Mouse (Mus musculus) myocyte (in vitro differentiated cells): ENCODE measurements around the gene Ercc2. TPM values are rescaled to one million over a fixed set of nuclear protein-coding genes. Genes with fewer than 3 reads are reported as not detected.

Experiments used
- H3K27me3 ChIP-seq: one replicate; pipeline ENCODE4 v1.6.1; 2011; ENCODE audit not compliant: control insufficient read depth, insufficient read depth, insufficient read length
- H3K36me3 ChIP-seq: one replicate; pipeline ENCODE4 v1.6.1; 2011; ENCODE audit not compliant: control insufficient read depth, insufficient read depth
- H3K4me2 ChIP-seq: one replicate; pipeline ENCODE4 v1.6.1; 2011; ENCODE audit warnings: low read depth, control low read depth
- H3K4me3 ChIP-seq: one replicate; pipeline ENCODE4 v1.5.1; 2011; ENCODE audit warnings: mild to moderate bottlenecking, control low read depth, moderate library complexity
- H3K79me2 ChIP-seq: one replicate; pipeline ENCODE4 v1.6.1; 2011; ENCODE audit not compliant: control insufficient read depth, insufficient read depth
- H3ac ChIP-seq: one replicate; pipeline ENCODE4 v1.6.1; 2011; ENCODE audit not compliant: control insufficient read depth, insufficient read length
- CEBPB ChIP-seq: IDR thresholded peaks from 2 replicates; pipeline ENCODE4 v1.6.1; 2011; ENCODE audit warnings: mild to moderate bottlenecking, moderate library complexity; ENCODE audit not compliant: poor library complexity, insufficient read depth, severe bottlenecking
- E2F4 ChIP-seq: IDR thresholded peaks from one replicate; pipeline ENCODE4 v1.6.1; 2011; ENCODE audit warnings: mild to moderate bottlenecking, control low read depth, moderate library complexity; ENCODE audit not compliant: insufficient read depth
- MAX ChIP-seq: IDR thresholded peaks from one replicate; pipeline ENCODE4 v1.6.1; 2011; ENCODE audit warnings: low read depth, mild to moderate bottlenecking, control low read depth
- MYOD1 ChIP-seq, 3 experiments: IDR thresholded peaks; one replicate each; pipeline ENCODE4 v1.6.1; 2011; ENCODE audit warnings: control low read depth in 2 of 3, low read depth in 2 of 3, mild to moderate bottlenecking in 2 of 3, moderate library complexity in 1 of 3; ENCODE audit not compliant: insufficient read length in 2 of 3, control insufficient read depth in 1 of 3
- MYOG ChIP-seq, 3 experiments: IDR thresholded peaks; one replicate each; pipeline ENCODE4 v1.6.1; 2011; ENCODE audit warnings: control low read depth in 2 of 3, low read depth in 2 of 3, mild to moderate bottlenecking in 2 of 3; ENCODE audit not compliant: insufficient read length in 2 of 3, control insufficient read depth in 1 of 3, insufficient read depth in 1 of 3
- POLR2A ChIP-seq: IDR thresholded peaks from one replicate; pipeline ENCODE4 v1.6.1; 2011; ENCODE audit warnings: low read depth, mild to moderate bottlenecking, control low read depth, moderate library complexity; ENCODE audit not compliant: insufficient read length
- POLR2AphosphoS2 ChIP-seq: IDR thresholded peaks from one replicate; pipeline ENCODE4 v1.6.1; 2011; ENCODE audit warnings: low read depth, control low read depth; ENCODE audit not compliant: insufficient read length
- REST ChIP-seq: IDR thresholded peaks from one replicate; pipeline ENCODE4 v1.6.1; 2011; ENCODE audit warnings: mild to moderate bottlenecking, control low read depth, moderate library complexity; ENCODE audit not compliant: insufficient read depth, insufficient read length
- SRF ChIP-seq: IDR thresholded peaks from one replicate; pipeline ENCODE4 v1.6.1; 2011; ENCODE audit warnings: low read depth; ENCODE audit not compliant: control insufficient read depth, insufficient read length
- TCF12 ChIP-seq: IDR thresholded peaks from one replicate; pipeline ENCODE4 v1.6.1; 2011; ENCODE audit warnings: mild to moderate bottlenecking, control low read depth; ENCODE audit not compliant: poor library complexity, insufficient read depth, severe bottlenecking
- TCF3 ChIP-seq: IDR thresholded peaks from one replicate; pipeline ENCODE4 v1.6.1; 2011; ENCODE audit warnings: low read depth, control low read depth; ENCODE audit not compliant: insufficient read length
- USF1 ChIP-seq: IDR thresholded peaks from one replicate; pipeline ENCODE4 v1.6.1; 2011; ENCODE audit warnings: low read depth, mild to moderate bottlenecking, control low read depth, moderate library complexity
- polyA plus RNA-seq: library from polyadenylated mRNA; unstranded; fragments of >200 nt; fragmentation: generic; extraction: Trizol; gene quantifications from one replicate; pipeline ENCODE4 v1.2.1, GENCODE M21; 2012; ENCODE audit warnings: missing spikeins

Gene Ercc2
- polyA plus RNA-seq, 1 experiment: 11.5 TPM

DNA sequence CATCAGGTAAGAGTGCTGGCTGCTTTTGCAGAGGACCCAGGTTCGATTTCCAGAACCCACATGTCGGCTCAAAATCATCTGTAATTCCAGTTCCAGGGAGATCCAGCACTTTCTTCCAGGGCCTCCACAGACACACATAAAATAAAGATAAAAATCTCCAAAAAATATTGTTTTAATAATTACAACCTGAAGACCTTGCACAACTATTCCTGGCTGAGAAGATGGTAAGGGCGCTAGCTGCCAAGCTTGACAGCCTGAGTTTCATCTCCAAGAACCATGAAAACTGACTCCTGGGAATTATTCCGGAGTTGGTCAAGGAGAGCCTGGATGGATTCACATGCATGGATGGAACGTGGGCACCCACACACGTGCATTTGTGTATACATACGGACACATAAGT, 22.7 kb downstream of the Ercc2 start, which contains the start of gene Ckm:
TSS of gene Ckm (plus strand) at position 301 of the 400 bp plus-strand sequence.
- Histone ChIP-seq H3K4me2 (peak within 1 kb of the TSS; percentile 62), H3K4me3 (no peak within 1 kb of the TSS), H3K79me2 (no peaks in the 10 kb centered on the region), H3ac (no peak within 1 kb of the TSS), H3K27me3 (peaks cover 17% of the 10 kb centered on the region), H3K36me3 (no peaks in the 10 kb centered on the region)
- TF ChIP-seq SRF (no peak), MAX (no peak), E2F4 (no peak), TCF12 (no peak), MYOD1 (IDR thresholded peaks at IDR 0.05; ENCODE audit: control insufficient read depth in 1 of 3, insufficient read length in 2 of 3, low read depth in 2 of 3) (no peak), CEBPB (no peak), MYOG (IDR thresholded peaks at IDR 0.05; ENCODE audit: control insufficient read depth in 1 of 3, insufficient read depth in 1 of 3, insufficient read length in 2 of 3, low read depth in 2 of 3) (no peak), USF1 (no peak), POLR2AphosphoS2 (no peak), REST (no peak), TCF3 (no peak), POLR2A (no peak)

GRCm38 (mm10) chr7:19405417-19405816, 23.6 kb downstream of the Ercc2 start:
- Histone ChIP-seq H3K27me3 (peaks cover 17% of the 10 kb centered on the region), H3K79me2 (no peaks in the 10 kb centered on the region), H3K36me3 (no peaks in the 10 kb centered on the region), H3ac (no peak overlapping the region), H3K4me3 (no peak overlapping the region), H3K4me2 (peak overlapping the region; percentile 62)
- no peak for TF ChIP-seq TCF3
- TF ChIP-seq E2F4: no peak
- no peak for TF ChIP-seq MYOD1 (IDR thresholded peaks at IDR 0.05; ENCODE audit: control insufficient read depth in 1 of 3, insufficient read length in 2 of 3, low read depth in 2 of 3)
- no peak for TF ChIP-seq SRF
- TF ChIP-seq MYOG (IDR thresholded peaks at IDR 0.05; ENCODE audit: control insufficient read depth in 1 of 3, insufficient read depth in 1 of 3, insufficient read length in 2 of 3, low read depth in 2 of 3): no peak
- no peak for TF ChIP-seq MAX
- no peak for TF ChIP-seq CEBPB
- no peak for TF ChIP-seq REST
- no peak for TF ChIP-seq POLR2AphosphoS2
- TF ChIP-seq POLR2A: no peak
- TF ChIP-seq TCF12: no peak
- TF ChIP-seq USF1: no peak

DNA sequence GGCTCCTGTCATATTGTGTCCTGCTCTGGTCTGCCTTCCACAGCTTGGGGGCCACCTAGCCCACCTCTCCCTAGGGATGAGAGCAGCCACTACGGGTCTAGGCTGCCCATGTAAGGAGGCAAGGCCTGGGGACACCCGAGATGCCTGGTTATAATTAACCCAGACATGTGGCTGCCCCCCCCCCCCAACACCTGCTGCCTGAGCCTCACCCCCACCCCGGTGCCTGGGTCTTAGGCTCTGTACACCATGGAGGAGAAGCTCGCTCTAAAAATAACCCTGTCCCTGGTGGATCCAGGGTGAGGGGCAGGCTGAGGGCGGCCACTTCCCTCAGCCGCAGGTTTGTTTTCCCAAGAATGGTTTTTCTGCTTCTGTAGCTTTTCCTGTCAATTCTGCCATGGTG, 27.9 kb downstream of the Ercc2 start:
- H3K4me3 ChIP-seq: peak overlapping the region; percentile 37
- H3K27me3 ChIP-seq: no peaks in the 10 kb centered on the region
- H3ac ChIP-seq: no peak overlapping the region
- H3K79me2 ChIP-seq: no peaks in the 10 kb centered on the region
- H3K4me2 ChIP-seq: peak overlapping the region; percentile 67
- TF ChIP-seq POLR2A (no peak), MYOG (IDR thresholded peaks at IDR 0.05; ENCODE audit: control insufficient read depth in 1 of 3, insufficient read depth in 1 of 3, insufficient read length in 2 of 3, low read depth in 2 of 3) (peak in 2 of 3 experiments; percentile 48 to 75), TCF12 (no peak), MYOD1 (IDR thresholded peaks at IDR 0.05; ENCODE audit: control insufficient read depth in 1 of 3, insufficient read length in 2 of 3, low read depth in 2 of 3) (peak; percentile 0 to 83 (median 28))
- H3K36me3 ChIP-seq: no peaks in the 10 kb centered on the region

- no peaks in the 10 kb centered on the region for H3K79me2 ChIP-seq
- no peaks in the 10 kb centered on the region for H3K27me3 ChIP-seq
- no peaks in the 10 kb centered on the region for H3K36me3 ChIP-seq
- H3K4me2 ChIP-seq: peak overlapping the region; percentile 67
- H3K4me3 ChIP-seq: peak overlapping the region; percentile 37
- H3ac ChIP-seq: no peak overlapping the region
- TF ChIP-seq POLR2AphosphoS2: peak; percentile 50
- TF ChIP-seq SRF: peak; percentile 94
- no peak for TF ChIP-seq TCF3
- peak in 2 of 3 experiments; percentile 33 to 74 for TF ChIP-seq MYOD1 (IDR thresholded peaks at IDR 0.05; ENCODE audit: control insufficient read depth in 1 of 3, insufficient read length in 2 of 3, low read depth in 2 of 3)
- TF ChIP-seq POLR2A: peak; percentile 59
- peak in 2 of 3 experiments; percentile 62 to 69 for TF ChIP-seq MYOG (IDR thresholded peaks at IDR 0.05; ENCODE audit: control insufficient read depth in 1 of 3, insufficient read depth in 1 of 3, insufficient read length in 2 of 3, low read depth in 2 of 3)
Observed at GRCm38 (mm10) chr7:19410766-19411344, 29.0 kb downstream of the Ercc2 start.

DNA sequence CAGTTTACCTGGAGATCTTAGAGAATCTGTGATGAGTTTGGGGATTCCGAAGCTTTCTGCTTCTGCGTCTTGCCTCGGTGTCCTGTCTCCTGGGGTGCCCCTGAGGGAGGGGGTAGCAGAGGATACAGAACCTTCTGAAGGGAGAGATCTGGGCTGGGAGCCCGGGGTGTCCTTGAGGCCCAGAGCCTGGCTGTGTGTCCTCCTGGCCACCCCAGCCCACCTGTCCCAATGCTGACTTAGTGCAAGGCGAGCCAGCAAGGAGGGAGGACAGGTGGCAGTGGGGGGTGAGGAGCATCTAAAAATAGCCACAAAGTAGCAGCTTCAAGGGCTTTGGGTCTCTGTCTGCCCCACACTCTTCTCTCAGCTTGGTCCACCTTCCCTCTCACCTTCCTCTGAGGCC, 30.0 kb downstream of the Ercc2 start:
- Histone ChIP-seq H3K4me2 (peak overlapping the region; percentile 56), H3K4me3 (peak overlapping the region; percentile 37), H3ac (no peak overlapping the region), H3K27me3 (peaks cover 4% of the 10 kb centered on the region), H3K36me3 (no peaks in the 10 kb centered on the region), H3K79me2 (no peaks in the 10 kb centered on the region)
- TF ChIP-seq MAX (no peak), POLR2A (no peak), REST (no peak), MYOD1 (IDR thresholded peaks at IDR 0.05; ENCODE audit: control insufficient read depth in 1 of 3, insufficient read length in 2 of 3, low read depth in 2 of 3) (peak in 2 of 3 experiments; percentile 76 to 91), TCF3 (no peak), MYOG (IDR thresholded peaks at IDR 0.05; ENCODE audit: control insufficient read depth in 1 of 3, insufficient read depth in 1 of 3, insufficient read length in 2 of 3, low read depth in 2 of 3) (peak in 2 of 3 experiments; percentile 70 to 89), E2F4 (no peak), SRF (no peak), USF1 (no peak)
